Mouse (Mus musculus): Measurements from ENCODE around the gene Mfsd12. TPM values are rescaled to one million over a fixed set of nuclear protein-coding genes. Genes with fewer than 3 reads are reported as not detected.

Gene Mfsd12
- polyA plus RNA-seq, 1 experiment from 2014 or later: 11.7 TPM

GRCm38 (mm10) chr10:81329194-81329975, 27.9 kb upstream of the Mfsd12 start:
- peak overlapping the region; percentile 95 for H3K27ac ChIP-seq
- H3K4me2 ChIP-seq: peak overlapping the region; percentile 49
- H3K9ac ChIP-seq: peak overlapping the region; percentile 41; the same call in 1 of the 2 replicates
- no peaks in the 10 kb centered on the region for H3K9me3 ChIP-seq (replicated peaks)
- WGBS: 35% methylated on average over 10 of the region's 10 CpGs
- H3K36me3 ChIP-seq: peaks cover 25% of the 10 kb centered on the region
- H3K4me1 ChIP-seq (replicated peaks): peaks cover 56% of the 10 kb centered on the region
- peak; percentile 63 for ATAC-seq (replicated peaks; ENCODE audit: insufficient number of reproducible peaks, insufficient read depth, low FRiP score, low read depth)
- no peaks in the 10 kb centered on the region for H3K27me3 ChIP-seq
- H3K4me3 ChIP-seq: peak overlapping the region; percentile 35

- peak overlapping the region; percentile 35 for H3K4me3 ChIP-seq
- ATAC-seq (replicated peaks; ENCODE audit: insufficient number of reproducible peaks, insufficient read depth, low FRiP score, low read depth): no peak
These were observed 27.3 kb upstream of the Mfsd12 start for GRCm38 (mm10) chr10:81330007-81330406.

DNA sequence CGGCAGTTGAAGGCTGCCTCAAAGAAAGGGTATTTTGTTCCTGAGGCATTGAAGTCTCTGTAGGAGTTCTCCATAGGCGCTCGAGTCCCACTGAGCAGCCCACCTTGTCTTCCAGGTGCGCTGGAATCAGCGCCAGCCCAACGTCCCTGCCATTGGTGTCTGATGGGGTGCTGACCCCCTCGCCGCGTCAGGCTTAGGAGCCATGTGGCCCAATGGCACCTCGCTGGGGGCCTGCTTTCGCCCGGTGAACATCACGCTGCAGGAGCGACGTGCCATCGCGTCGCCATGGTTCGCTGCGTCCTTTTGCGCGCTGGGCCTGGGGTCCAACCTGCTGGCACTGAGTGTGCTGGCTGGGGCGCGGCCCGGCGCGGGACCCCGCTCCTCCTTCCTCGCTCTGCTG, 25.0 kb upstream of the Mfsd12 start:
- ATAC-seq (replicated peaks; ENCODE audit: insufficient number of reproducible peaks, insufficient read depth, low FRiP score, low read depth): no peak
- H3K27ac ChIP-seq: no peak overlapping the region
- no peak overlapping the region for H3K9ac ChIP-seq
- no peaks in the 10 kb centered on the region for H3K36me3 ChIP-seq
- no peaks in the 10 kb centered on the region for H3K9me3 ChIP-seq (replicated peaks)
- no peak overlapping the region for H3K4me3 ChIP-seq
- H3K4me2 ChIP-seq: peak overlapping the region; percentile 35
- peaks cover 2% of the 10 kb centered on the region for H3K27me3 ChIP-seq
- 36% methylated on average over 29 of the region's 29 CpGs for WGBS
- peaks cover 63% of the 10 kb centered on the region for H3K4me1 ChIP-seq (replicated peaks)

More at GRCm38 (mm10) chr10:81330007-81330406, 27.3 kb upstream of the Mfsd12 start:
- peak overlapping the region; percentile 22; the same call in 1 of the 2 replicates for H3K9ac ChIP-seq
- H3K27me3 ChIP-seq: no peaks in the 10 kb centered on the region
- no peaks in the 10 kb centered on the region for H3K9me3 ChIP-seq (replicated peaks)
- H3K4me2 ChIP-seq: peak overlapping the region; percentile 49
- H3K36me3 ChIP-seq: peaks cover 19% of the 10 kb centered on the region
- H3K27ac ChIP-seq: peak overlapping the region; percentile 95
- peaks cover 60% of the 10 kb centered on the region for H3K4me1 ChIP-seq (replicated peaks)
- WGBS: 34% methylated on average over 4 of the region's 4 CpGs

DNA sequence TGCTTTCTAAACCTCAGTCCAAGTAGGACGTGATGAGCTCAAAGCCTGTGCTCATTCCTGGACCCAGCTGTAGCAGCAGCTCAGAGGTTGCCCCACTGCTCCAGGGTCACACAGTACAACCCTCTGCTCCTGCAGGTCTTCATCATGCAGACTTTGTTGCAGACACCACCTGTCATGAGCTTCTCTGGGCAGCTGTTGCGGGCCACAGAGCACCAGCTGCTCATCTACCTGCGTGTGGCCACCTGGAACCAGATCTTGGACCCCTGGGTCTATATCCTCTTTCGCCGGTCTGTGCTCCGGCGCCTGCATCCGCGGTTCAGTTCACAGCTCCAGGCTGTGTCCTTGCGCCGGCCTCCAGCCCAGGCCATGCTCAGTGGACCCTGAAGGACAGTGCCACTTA, 23.0 kb upstream of the Mfsd12 start:
- Histone ChIP-seq H3K36me3 (no peaks in the 10 kb centered on the region), H3K4me2 (no peak overlapping the region), H3K4me1 (replicated peaks) (peaks cover 46% of the 10 kb centered on the region), H3K9me3 (replicated peaks) (no peaks in the 10 kb centered on the region), H3K27me3 (peaks cover 13% of the 10 kb centered on the region), H3K9ac (no peak overlapping the region), H3K4me3 (no peak overlapping the region), H3K27ac (no peak overlapping the region)
- WGBS: 74% methylated on average over 11 of the region's 11 CpGs
- no peak for ATAC-seq (replicated peaks; ENCODE audit: insufficient number of reproducible peaks, insufficient read depth, low FRiP score, low read depth)

DNA sequence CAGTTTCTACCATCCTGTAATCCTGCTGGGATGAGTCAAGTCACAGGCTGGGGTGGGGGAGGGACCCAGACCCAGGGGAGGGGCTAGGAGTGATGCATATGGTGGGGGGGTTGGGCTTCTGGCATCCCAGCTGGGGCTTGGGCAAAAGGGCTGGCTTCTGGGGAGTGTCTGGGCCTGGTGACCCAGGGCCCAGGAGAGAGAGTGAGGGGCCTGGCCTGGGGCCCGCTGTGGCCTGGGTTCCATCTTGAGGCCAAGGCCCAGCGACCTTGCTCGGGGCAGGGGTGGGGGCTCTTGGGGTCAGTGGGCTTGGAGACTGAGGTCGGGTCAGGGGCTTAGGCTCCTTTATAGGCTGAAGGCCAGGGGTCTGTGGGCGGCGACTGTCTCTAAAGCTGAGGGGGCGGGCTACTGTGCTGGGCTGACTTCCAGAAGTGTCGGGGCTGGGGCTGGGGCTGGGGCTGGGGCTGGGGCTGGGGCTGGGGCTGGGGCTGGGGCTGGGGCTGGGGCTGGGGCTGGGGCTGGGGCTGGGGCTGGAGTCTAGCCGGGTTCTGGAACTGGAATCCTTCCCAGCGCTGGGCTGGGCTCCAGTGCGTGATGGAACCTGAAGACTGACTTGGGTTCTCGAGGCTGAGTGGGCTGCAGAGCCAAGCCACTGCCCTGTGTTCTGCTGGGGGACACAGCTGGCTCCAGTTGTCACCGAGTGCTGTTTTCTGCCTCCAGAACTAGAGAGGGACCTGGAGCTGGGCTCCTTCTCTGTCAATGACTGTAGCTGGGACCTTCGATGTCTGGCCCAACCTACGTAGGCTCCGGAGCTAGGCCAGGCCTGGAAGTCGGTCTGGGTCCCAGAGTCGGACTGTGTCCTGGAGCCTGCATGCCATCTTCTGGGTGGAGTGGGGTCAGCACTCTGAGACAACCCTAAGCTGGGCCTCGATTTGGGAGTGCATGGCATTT, 21.6 kb upstream of the Mfsd12 start:
- Histone ChIP-seq H3K4me3 (no peak overlapping the region), H3K4me1 (replicated peaks) (peaks cover 33% of the 10 kb centered on the region), H3K9ac (0 out of 2 replicates have a peak overlapping the region, but pooled peaks have one; percentile 25), H3K27ac (peak overlapping the region; percentile 76), H3K9me3 (replicated peaks) (no peaks in the 10 kb centered on the region), H3K36me3 (no peaks in the 10 kb centered on the region), H3K4me2 (peak overlapping the region; percentile 30; the same call in 1 of the 2 replicates), H3K27me3 (peaks cover 13% of the 10 kb centered on the region)
- WGBS: 42% methylated on average over 19 of the region's 19 CpGs
- ATAC-seq (replicated peaks; ENCODE audit: insufficient number of reproducible peaks, insufficient read depth, low FRiP score, low read depth): peak; percentile 11; the same call in 1 of the 2 replicates

GRCm38 (mm10) chr10:81336558-81336957, 20.7 kb upstream of the Mfsd12 start:
- no peak overlapping the region for H3K4me3 ChIP-seq
- H3K27ac ChIP-seq: peak overlapping the region; percentile 76
- H3K36me3 ChIP-seq: no peaks in the 10 kb centered on the region
- H3K9ac ChIP-seq: no peak overlapping the region
- no peak overlapping the region for H3K4me2 ChIP-seq
- no peak for ATAC-seq (replicated peaks; ENCODE audit: insufficient number of reproducible peaks, insufficient read depth, low FRiP score, low read depth)
- H3K9me3 ChIP-seq (replicated peaks): no peaks in the 10 kb centered on the region
- peaks cover 19% of the 10 kb centered on the region for H3K27me3 ChIP-seq
- WGBS: 94% methylated on average over 4 of the region's 4 CpGs
- peaks cover 33% of the 10 kb centered on the region for H3K4me1 ChIP-seq (replicated peaks)

GRCm38 (mm10) chr10:81340551-81341332, 16.5 kb upstream of the Mfsd12 start:
- Histone ChIP-seq H3K9me3 (replicated peaks) (no peaks in the 10 kb centered on the region), H3K36me3 (peaks cover 3% of the 10 kb centered on the region; the same call in 1 of the 2 replicates), H3K4me2 (no peak overlapping the region), H3K4me1 (replicated peaks) (peaks cover 32% of the 10 kb centered on the region), H3K4me3 (no peak overlapping the region), H3K27me3 (peaks cover 43% of the 10 kb centered on the region), H3K9ac (no peak overlapping the region), H3K27ac (no peak overlapping the region)
- ATAC-seq (replicated peaks; ENCODE audit: insufficient number of reproducible peaks, insufficient read depth, low FRiP score, low read depth): no peak
- WGBS: 45% methylated on average over 17 of the region's 17 CpGs

DNA sequence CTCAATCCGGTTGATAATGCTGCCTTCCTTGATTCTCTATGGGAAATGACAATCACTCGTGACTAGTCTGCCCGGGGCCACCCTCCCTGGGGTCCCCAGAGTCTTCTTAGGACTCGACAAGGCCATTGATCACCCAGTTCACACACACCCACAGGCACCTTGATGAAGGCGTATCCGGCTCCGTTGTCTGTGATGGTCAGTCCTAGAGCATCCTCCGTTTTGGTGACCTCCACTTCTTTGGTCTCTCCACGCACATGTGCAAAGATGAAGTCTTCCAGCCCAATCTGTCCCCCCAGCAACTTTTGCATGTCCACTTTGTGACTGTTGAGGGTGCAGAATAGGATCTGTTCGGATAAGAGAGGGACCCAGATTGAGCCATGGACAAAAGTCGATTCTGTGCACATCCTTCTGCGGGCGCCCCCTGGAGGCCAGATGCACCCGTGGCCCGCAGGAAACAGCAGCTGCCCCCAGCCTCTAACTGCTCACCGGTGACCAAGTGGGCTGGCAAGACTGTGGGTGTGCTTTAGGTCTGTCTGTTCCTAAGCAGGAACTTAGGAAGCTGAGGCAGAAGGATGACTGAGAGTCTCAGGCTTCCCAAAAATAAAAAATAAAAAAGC, 15.8 kb upstream of the Mfsd12 start:
- no peak overlapping the region for H3K9ac ChIP-seq
- 33% methylated on average over 16 of the region's 16 CpGs for WGBS
- H3K4me1 ChIP-seq (replicated peaks): peaks cover 27% of the 10 kb centered on the region
- H3K9me3 ChIP-seq (replicated peaks): no peaks in the 10 kb centered on the region
- H3K27ac ChIP-seq: no peak overlapping the region
- no peak for ATAC-seq (replicated peaks; ENCODE audit: insufficient number of reproducible peaks, insufficient read depth, low FRiP score, low read depth)
- no peak overlapping the region for H3K4me3 ChIP-seq
- peaks cover 10% of the 10 kb centered on the region; the same call in 1 of the 2 replicates for H3K36me3 ChIP-seq
- peaks cover 43% of the 10 kb centered on the region for H3K27me3 ChIP-seq
- no peak overlapping the region for H3K4me2 ChIP-seq

DNA sequence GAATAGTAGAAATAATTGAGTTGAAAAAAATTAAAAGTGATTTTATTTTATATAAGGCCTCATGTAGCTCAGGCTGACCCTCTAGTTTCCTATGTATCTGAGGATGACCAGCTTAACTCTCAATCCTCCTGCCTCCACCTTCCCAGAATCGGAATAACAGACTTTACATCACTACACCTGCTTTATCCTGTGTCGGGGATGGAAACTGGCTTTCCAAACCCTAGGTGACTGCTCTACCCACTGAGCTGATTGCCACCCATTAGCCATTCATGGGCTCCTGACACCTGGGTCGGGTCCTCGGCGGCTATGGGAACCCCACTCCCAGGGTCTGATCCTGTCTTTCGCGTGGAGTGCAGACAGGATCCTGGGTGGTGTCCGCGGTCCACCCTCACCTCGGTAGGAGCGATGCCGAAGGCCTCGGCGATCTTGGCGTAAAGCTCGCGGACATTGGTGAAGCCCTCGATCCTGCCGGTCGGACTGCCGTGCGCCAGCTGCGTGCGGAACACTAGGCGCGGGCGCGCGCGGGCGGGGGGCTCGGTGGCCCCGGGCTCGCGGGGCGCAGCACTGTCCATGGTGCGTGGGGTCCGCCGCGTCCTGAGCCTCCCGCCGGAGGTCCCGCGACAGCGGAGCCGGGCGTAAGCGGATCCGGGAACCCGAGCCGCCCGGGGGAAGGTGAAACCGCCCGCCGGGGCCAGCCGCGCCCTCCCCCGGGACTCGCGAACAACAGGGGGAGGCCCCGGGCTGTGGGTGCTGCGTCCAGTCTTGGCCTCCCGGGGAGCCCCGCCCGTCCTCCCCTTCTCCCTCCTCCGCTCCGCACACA, 14.4 kb upstream of the Mfsd12 start, which contains the start of gene Gipc3:
Gene Gipc3 (minus strand): TSS at position 581 of the 820 bp plus-strand sequence.
- peak within 1 kb of the TSS; percentile 60 for H3K4me3 ChIP-seq
- H3K36me3 ChIP-seq: peaks cover 19% of the 10 kb centered on the region; the same call in 1 of the 2 replicates
- H3K9me3 ChIP-seq (replicated peaks): no peaks in the 10 kb centered on the region
- peak within 1 kb of the TSS; percentile 95 for H3K4me2 ChIP-seq
- 4% methylated on average over 55 of the region's 67 CpGs for WGBS
- peaks cover 42% of the 10 kb centered on the region for H3K4me1 ChIP-seq (replicated peaks)
- ATAC-seq (replicated peaks; ENCODE audit: insufficient number of reproducible peaks, insufficient read depth, low FRiP score, low read depth): no peak
- peaks cover 35% of the 10 kb centered on the region for H3K27me3 ChIP-seq
- no peak within 1 kb of the TSS for H3K27ac ChIP-seq
- peak within 1 kb of the TSS; percentile 61 for H3K9ac ChIP-seq
